Mouse (Mus musculus) liver, adult 2 months (tissue): Measurements from ENCODE around the gene BC017158.

Experiments used
- CTCF ChIP-seq: fragments of 200-500 bp; IDR thresholded peaks from 2 replicates; pipeline ENCODE4 v1.5.1; 2011; ENCODE audit warnings: low read depth, low read length, control low read depth
- POLR2A ChIP-seq: fragments of 200-500 bp; IDR thresholded peaks from 2 replicates; pipeline ENCODE4 v1.6.1; 2011; ENCODE audit warnings: low read length, control low read depth; ENCODE audit not compliant: insufficient read depth; ENCODE audit errors: extremely low read depth

GRCm38 (mm10) chr7:128271496-128271895 is 26.5 kb downstream of the BC017158 start:
- no peak for TF ChIP-seq CTCF
- TF ChIP-seq POLR2A = no peak
